Mouse (Mus musculus) heart, embryonic 11.5 days (tissue): Measurements from ENCODE around the gene Parg. TPM values are rescaled to one million over a fixed set of nuclear protein-coding genes. Genes with fewer than 3 reads are reported as not detected.
A peak's percentile ranks its signal among the peaks of the same experiment; 100 is the strongest.
"Not testable (repeated sequence)": the region's sequence is repeated elsewhere in the genome, so short reads cannot be mapped to it uniquely, and the experiment has no call there.

Experiments used
- ATAC-seq: fragments of 200-750 bp; cut with Nextera tagmentation; replicated peaks from 2 replicates; pipeline ENCODE4 v1.8.0; 2017; ENCODE audit warnings: moderate library complexity; ENCODE audit not compliant: insufficient number of reproducible peaks, low FRiP score, low TSS enrichment
- H3K27ac ChIP-seq: fragments of 300-500 bp; sonication (generic); 2 replicates; pipeline ENCODE4 v1.5.1; 2014; ENCODE audit warnings: mild to moderate bottlenecking, low read depth, low read length
- H3K27me3 ChIP-seq: fragments of 300-500 bp; sonication (generic); 2 replicates; pipeline ENCODE4 v1.6.1; 2014; ENCODE audit warnings: mild to moderate bottlenecking, low read length, mixed read lengths; ENCODE audit not compliant: control insufficient read depth, insufficient read depth
- H3K36me3 ChIP-seq: fragments of 300-500 bp; sonication (generic); 2 replicates; pipeline ENCODE4 v1.6.1; 2014; ENCODE audit warnings: mild to moderate bottlenecking, low read length, moderate library complexity, mixed read lengths; ENCODE audit not compliant: control insufficient read depth, insufficient read depth
- H3K4me1 ChIP-seq: fragments of 300-500 bp; sonication (generic); 2 replicates; pipeline ENCODE4 v1.6.1; 2014; ENCODE audit warnings: low read length; ENCODE audit not compliant: control insufficient read depth, insufficient read depth
- H3K4me2 ChIP-seq: fragments of 300-500 bp; sonication (generic); 2 replicates; pipeline ENCODE4 v1.6.1; 2014; ENCODE audit warnings: mild to moderate bottlenecking, moderate library complexity
- H3K4me3 ChIP-seq: fragments of 300-500 bp; sonication (generic); 2 replicates; pipeline ENCODE4 v1.5.1; 2014; ENCODE audit warnings: low read depth, low read length
- H3K9ac ChIP-seq: fragments of 300-500 bp; sonication (generic); 2 replicates; pipeline ENCODE4 v1.6.1; 2014; ENCODE audit warnings: mild to moderate bottlenecking, low read depth, low read length, moderate library complexity
- H3K9me3 ChIP-seq: fragments of 300-500 bp; sonication (generic); replicated peaks from 2 replicates; pipeline ENCODE4 v1.6.1; 2016; ENCODE audit warnings: low read length; ENCODE audit not compliant: control insufficient read depth
- WGBS: fragments of 180-500 bp; shearing (Covaris S2); extraction: QIAGEN DNeasy Blood & Tissue Kit; methylation state at CpG from one replicate; pipeline ENCODE4 v1.1.7; 2014; ENCODE audit not compliant: insufficient replicate concordance; 5-methylcytosine and 5-hydroxymethylcytosine counted together
- polyA plus RNA-seq: library from polyadenylated mRNA; unstranded; fragments of >200 nt; fragmentation: Nextera tagmentation; extraction: Ambion mirVana; gene quantifications from 2 replicates; pipeline ENCODE4 v1.2.1, GENCODE M21; 2014

Parg gene
- polyA plus RNA-seq, 1 experiment from 2014 or later, result 33.4 TPM

DNA sequence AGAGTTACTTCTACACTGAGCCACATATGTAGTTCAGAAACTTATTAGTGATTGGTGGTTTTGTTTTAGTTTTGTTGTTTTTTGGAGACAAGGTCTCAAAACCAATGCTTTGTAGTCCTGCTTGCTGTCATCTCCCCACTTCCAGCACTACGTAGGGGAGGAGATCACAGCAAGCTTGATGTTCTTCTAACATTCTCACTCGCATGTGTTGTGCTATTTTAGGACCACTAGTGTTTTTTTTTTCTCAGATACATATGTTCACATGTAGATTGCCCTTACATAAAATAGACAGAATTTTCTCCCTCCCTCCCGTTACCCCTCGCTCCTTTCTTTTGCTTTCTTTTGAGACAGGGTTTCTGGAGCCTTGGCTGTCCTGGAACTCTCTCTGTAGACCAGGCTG, 31.6 kb upstream of the Parg start:
- WGBS, result 84% methylated on average over 4 of the region's 4 CpGs
- peak overlapping the region; percentile 53 for H3K4me2 ChIP-seq
- no peak overlapping the region for H3K27ac ChIP-seq

DNA sequence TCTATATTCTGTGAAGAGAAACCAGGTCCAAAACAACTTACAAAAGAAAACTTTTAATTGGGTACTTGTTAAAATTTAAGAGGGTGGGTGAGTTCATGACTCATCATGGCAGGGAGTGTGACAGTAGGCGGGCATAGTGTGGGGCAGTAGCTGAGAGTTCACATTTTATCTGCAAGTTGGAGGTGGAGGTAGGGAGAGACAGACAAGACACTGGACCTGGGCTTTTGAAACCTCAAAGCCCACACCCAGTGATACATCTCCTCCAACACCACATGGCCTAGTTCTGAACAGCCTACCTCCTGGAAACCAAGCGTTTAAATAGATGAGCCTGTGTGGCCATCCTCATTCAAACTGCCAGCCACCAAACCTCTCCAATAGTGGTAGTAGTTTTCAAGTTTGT, 26.4 kb upstream of the Parg start:
- H3K9ac ChIP-seq, result no peak overlapping the region
- 86% methylated on average over 2 of the region's 2 CpGs for WGBS
- no peak for ATAC-seq
- peaks cover 15% of the 10 kb centered on the region for H3K36me3 ChIP-seq
- H3K4me2 ChIP-seq, result no peak overlapping the region
- H3K4me3 ChIP-seq, result no peak overlapping the region
- no peak overlapping the region for H3K27ac ChIP-seq
- H3K4me1 ChIP-seq, result no peaks in the 10 kb centered on the region
- no peaks in the 10 kb centered on the region for H3K27me3 ChIP-seq
- H3K9me3 ChIP-seq, result no peaks in the 10 kb centered on the region

More for the DNA sequence above, 31.6 kb upstream of the Parg start:
- Histone ChIP-seq H3K9ac (no peak overlapping the region), H3K4me1 (peaks cover 11% of the 10 kb centered on the region), H3K9me3 (no peaks in the 10 kb centered on the region), H3K36me3 (peaks cover 8% of the 10 kb centered on the region; the same call in 1 of the 2 replicates), H3K4me3 (no peak overlapping the region), H3K27me3 (no peaks in the 10 kb centered on the region)
- ATAC-seq, result no peak

DNA sequence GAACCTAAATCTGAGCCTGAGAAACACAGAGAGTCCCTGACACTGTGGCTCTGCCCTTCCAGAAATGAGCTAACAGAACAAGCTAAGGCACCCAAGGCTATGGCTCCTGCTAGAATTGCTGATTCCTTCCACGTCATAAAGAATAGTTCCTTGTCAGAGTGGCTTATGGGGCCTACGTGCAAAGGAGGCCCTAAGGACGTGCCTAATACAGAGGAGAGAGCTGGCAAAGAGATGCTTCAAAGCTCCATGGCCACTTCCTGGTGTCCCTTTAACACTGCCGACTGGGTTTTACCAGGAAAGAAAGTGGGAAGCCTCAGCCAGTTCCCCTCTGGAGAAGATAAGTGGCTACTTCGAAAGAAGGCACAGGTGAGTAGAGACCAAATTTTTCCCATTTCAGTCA, 25.2 kb upstream of the Parg start:
- WGBS, result 83% methylated on average over 4 of the region's 5 CpGs
- H3K9me3 ChIP-seq, H3K27me3 ChIP-seq, H3K4me3 ChIP-seq, H3K27ac ChIP-seq, ATAC-seq, H3K4me1 ChIP-seq, H3K4me2 ChIP-seq, H3K9ac ChIP-seq: not testable (repeated sequence)
- H3K36me3 ChIP-seq, result peaks cover 16% of the 10 kb centered on the region

- no peak for ATAC-seq
- no peak overlapping the region for H3K9ac ChIP-seq
- no peak overlapping the region for H3K27ac ChIP-seq
- peaks cover 21% of the 10 kb centered on the region for H3K36me3 ChIP-seq
- H3K4me3 ChIP-seq, result no peak overlapping the region
- no peak overlapping the region for H3K4me2 ChIP-seq
- H3K27me3 ChIP-seq, result no peaks in the 10 kb centered on the region
- 79% methylated on average over 10 of the region's 10 CpGs for WGBS
- no peaks in the 10 kb centered on the region for H3K9me3 ChIP-seq
- no peaks in the 10 kb centered on the region for H3K4me1 ChIP-seq
Measured at GRCm38 (mm10) chr14:32179393-32180195, 22.2 kb upstream of the Parg start.

- no peak for ATAC-seq
- peaks cover 27% of the 10 kb centered on the region for H3K36me3 ChIP-seq
- H3K4me1 ChIP-seq, result no peaks in the 10 kb centered on the region
- H3K27me3 ChIP-seq, result no peaks in the 10 kb centered on the region
- WGBS, result 87% methylated on average over 6 of the region's 6 CpGs
- H3K9me3 ChIP-seq, result no peaks in the 10 kb centered on the region
- H3K4me3 ChIP-seq, result no peak overlapping the region
- no peak overlapping the region for H3K4me2 ChIP-seq
- H3K9ac ChIP-seq, result no peak overlapping the region
- H3K27ac ChIP-seq, result no peak overlapping the region
Measured at GRCm38 (mm10) chr14:32180861-32181260, 20.9 kb upstream of the Parg start.

- Histone ChIP-seq H3K27ac (no peak overlapping the region), H3K4me3 (no peak overlapping the region), H3K27me3 (no peaks in the 10 kb centered on the region), H3K4me1 (no peaks in the 10 kb centered on the region), H3K9ac (no peak overlapping the region), H3K36me3 (peaks cover 45% of the 10 kb centered on the region), H3K9me3 (no peaks in the 10 kb centered on the region), H3K4me2 (no peak overlapping the region)
- ATAC-seq, result no peak
- 96% methylated on average over 4 of the region's 4 CpGs for WGBS
Measured at GRCm38 (mm10) chr14:32183846-32184245, 17.9 kb upstream of the Parg start.

DNA sequence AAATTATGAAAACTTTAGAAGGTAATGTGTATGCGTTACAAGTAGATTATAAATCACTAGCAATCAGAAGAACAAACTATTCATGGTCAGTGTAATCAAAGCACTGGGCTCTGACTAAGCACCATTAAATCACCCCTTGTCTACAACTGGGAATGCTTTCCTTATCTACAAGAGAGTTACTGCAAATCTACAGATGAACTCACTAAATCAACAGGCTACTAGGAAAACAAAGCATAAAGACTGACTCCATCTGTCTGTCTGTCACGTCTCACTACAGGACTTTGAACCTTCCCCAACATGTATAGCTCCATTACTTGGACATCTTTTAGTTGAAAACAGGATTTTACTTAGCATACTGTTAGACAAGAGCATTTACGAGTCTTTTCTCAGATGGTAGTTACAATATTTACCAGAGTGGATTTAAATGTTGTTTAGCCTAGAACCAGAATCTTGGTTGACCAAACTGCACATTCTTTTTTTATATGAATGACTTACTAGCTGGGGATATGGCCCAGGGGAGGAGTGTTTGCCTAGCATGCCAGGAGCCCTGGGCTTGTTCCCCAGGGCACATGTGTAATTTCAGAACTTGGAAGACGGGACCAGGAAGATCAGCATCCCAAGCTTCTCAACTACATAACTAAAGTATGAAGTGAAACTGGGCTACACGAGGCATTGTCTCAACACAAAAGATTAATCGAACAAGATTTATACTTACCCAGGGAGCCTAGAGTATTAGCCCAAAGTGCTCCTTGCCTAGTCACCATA, 10.9 kb upstream of the Parg start:
- Histone ChIP-seq H3K4me1 (no peaks in the 10 kb centered on the region), H3K27ac (no peak overlapping the region), H3K4me3 (no peak overlapping the region), H3K36me3 (peaks cover 32% of the 10 kb centered on the region), H3K4me2 (no peak overlapping the region), H3K27me3 (no peaks in the 10 kb centered on the region), H3K9me3 (no peaks in the 10 kb centered on the region), H3K9ac (no peak overlapping the region)
- ATAC-seq, result no peak
- WGBS, result 80% methylated on average over 6 of the region's 6 CpGs

DNA sequence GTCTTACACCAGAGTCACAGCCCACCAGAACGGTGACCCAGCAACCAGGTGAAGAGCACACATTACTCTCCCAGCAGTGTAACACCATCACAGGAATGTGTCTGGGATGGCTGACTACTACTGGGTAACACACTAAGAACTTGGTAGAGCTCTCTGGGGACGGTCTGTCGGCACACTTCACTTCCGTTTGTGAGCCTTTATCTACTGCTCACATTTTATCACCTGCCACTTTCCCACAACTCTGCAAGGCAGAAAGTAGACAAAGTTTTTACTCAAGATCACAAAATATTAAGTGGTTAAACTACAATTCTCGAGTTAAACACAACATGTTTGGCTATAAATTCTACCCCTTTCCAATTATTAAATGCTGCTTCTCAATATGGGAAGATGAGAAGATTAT, 9.8 kb upstream of the Parg start:
- no peaks in the 10 kb centered on the region for H3K9me3 ChIP-seq
- H3K27ac ChIP-seq, result no peak overlapping the region
- ATAC-seq, result no peak
- 65% methylated on average over 5 of the region's 5 CpGs for whole genome bisulfite sequencing
- H3K9ac ChIP-seq, result no peak overlapping the region
- H3K4me3 ChIP-seq, result no peak overlapping the region
- no peaks in the 10 kb centered on the region for H3K4me1 ChIP-seq
- no peak overlapping the region for H3K4me2 ChIP-seq
- no peaks in the 10 kb centered on the region for H3K27me3 ChIP-seq
- peaks cover 27% of the 10 kb centered on the region for H3K36me3 ChIP-seq
